Mouse (Mus musculus): ENCODE measurements around the gene Rpp30.

The Rpp30 gene

GRCm38 (mm10) chr19:36083262-36084225 is at the start of gene Rpp30:
TSS of gene Rpp30 (plus strand) at chr19:36083716.
- peak; percentile 48 to 81 for DNase-seq (ENCODE audit: low spot score in 2 of 2)

- no peak for DNase-seq (ENCODE audit: low spot score in 2 of 2)
Observed at GRCm38 (mm10) chr19:36046046-36046445, 37.5 kb upstream of the Rpp30 start.

DNA sequence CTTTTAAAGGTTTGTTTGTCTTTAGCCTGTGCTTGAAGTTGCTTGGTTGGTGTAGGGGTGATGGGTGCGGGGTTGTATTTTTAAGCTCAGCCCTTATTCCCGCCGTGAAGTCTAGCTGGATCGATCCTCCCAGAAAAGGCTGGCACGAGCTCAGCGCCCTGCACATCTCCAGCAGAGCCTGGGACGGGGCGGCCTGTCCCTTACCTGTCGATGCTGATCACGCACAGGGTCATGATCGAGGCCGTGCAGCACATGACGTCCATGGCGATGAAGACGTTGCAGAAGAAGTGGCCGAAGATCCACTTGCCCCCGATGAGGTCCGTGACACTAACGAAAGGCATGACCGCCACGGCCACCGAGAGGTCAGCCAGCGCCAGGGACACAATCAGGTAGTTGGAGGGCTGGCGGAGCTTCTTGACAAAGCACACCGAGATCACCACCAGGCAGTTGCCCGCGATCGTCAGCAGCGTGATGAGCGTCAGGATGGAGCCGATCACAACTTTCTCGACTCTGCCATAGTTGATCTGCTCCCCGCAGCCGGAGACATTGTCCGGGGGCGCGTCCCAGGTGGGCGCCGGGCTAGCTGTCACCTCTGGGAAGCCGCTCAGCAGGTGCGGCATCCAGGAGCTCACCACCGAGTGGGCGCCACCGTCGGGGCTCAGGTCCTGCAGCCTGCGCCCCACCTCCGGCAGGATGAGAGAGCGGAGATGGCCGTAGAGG is 26.9 kb upstream of the Rpp30 start:
- DNase-seq (ENCODE audit: low spot score in 2 of 2) = peak in 1 of 2 experiments; percentile 22

GRCm38 (mm10) chr19:36057231-36057811 is 26.2 kb upstream of the Rpp30 start, which contains the start of gene Htr7:
TSS of gene Htr7 (minus strand) at chr19:36057507.
- peak; percentile 25 to 57 for DNase-seq (ENCODE audit: low spot score in 2 of 2)

GRCm38 (mm10) chr19:36062801-36063529 is 20.6 kb upstream of the Rpp30 start:
- no peak for DNase-seq (ENCODE audit: low spot score in 2 of 2)

DNA sequence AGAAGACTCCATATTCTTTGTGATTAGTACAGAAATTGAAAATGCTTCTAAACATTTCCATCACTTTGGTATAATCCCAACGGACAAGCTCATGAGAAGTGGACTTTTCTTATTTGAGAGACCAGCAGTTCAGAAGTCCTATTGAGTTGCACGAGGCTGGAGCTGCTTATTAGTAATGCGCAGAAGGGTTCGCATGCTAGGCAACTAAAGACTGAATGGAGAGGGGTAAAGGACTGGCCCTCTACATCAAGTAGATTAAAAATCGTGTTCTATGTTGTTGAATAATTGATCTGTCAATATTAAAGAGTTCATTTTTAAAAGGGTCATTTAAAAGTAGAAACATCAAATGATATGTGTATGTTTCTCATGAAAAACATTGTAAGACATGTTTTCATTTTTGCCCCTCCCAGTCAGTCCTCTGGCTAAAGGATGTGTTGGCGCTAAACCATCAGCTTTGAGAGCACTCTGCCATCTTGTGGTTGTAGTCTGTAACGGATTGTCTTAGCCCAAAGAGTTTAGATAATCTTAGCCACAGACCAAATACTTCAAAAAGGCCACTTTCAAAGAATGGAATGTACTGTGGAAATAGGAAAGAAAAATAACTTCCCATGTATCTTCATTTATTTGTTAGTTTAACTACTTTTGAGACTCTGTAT is 782 bp upstream of the Rpp30 start:
- DNase-seq (ENCODE audit: low spot score in 2 of 2) = peak in 1 of 2 experiments; percentile 30

DNA sequence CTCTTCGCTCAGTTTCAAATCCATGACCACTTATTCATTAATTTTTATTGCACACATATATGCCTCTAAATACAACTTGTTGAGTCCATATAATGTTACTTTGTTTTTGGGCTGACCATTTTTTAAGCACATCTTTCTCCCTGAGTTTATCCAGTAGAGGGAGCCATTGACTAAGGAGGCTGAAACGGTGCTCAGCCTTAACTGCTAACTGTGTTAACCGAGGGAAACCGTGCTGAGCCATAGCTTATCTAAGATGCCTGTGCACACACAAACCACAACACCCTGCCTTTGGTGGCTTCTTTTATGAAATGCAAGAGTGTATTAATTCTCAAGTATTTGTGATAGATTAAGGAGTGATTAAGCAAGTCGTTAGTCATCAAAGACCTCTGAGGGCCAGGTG is 7.3 kb downstream of the Rpp30 start:
- DNase-seq (ENCODE audit: low spot score in 2 of 2) = no peak

- no peak for DNase-seq (ENCODE audit: low spot score in 2 of 2)
Observed at GRCm38 (mm10) chr19:36097194-36097593, 13.7 kb downstream of the Rpp30 start.

GRCm38 (mm10) chr19:36098265-36098664 is 14.7 kb downstream of the Rpp30 start:
- DNase-seq (ENCODE audit: low spot score in 2 of 2) = no peak

DNA sequence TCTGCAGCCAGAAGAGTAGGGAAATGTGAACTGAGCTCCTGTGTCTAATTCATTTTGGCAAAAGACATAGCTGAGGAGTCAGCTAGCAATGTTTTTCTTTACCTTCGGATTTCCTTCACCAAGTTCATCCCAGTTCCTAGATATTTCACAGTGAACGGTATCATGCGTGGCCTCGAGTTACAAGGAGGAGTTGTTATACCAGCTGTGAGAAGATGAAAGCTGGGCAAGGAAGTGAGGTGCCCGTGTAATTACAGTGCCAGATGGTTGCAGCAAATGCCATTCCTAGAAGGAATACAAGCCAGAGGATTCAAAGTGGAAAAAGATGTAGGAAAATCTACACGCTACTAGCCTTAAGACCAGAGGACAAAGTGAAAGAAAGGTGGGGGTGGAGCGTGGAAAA is 15.4 kb downstream of the Rpp30 start:
- DNase-seq (ENCODE audit: low spot score in 2 of 2) = no peak

DNA sequence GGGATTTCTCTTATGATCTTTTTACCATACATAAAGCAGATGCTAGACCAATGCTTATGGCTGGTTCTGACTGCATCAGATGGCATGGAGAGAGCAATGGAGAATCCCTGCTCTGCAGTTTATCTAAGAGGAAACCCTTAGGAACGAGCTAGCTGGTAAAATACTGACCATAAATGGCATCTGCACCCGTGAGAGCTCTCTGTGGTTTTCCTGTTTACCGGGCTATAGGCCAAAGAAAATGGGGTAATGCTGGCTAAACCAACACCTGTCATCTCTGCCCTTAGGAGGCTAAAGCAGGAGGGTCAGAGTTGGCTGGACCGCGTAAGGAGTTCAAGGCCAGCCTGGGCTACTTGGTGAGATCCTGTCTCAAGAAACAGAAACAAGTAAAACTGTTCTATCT is 20.4 kb downstream of the Rpp30 start:
- no peak for DNase-seq (ENCODE audit: low spot score in 2 of 2)

- no peak for DNase-seq (ENCODE audit: low spot score in 2 of 2)
Observed at GRCm38 (mm10) chr19:36109318-36109944, 25.9 kb downstream of the Rpp30 start.

- no peak for DNase-seq (ENCODE audit: low spot score in 2 of 2)
Observed at GRCm38 (mm10) chr19:36110465-36110864, 26.9 kb downstream of the Rpp30 start.

GRCm38 (mm10) chr19:36111054-36111895 is 27.8 kb downstream of the Rpp30 start:
- DNase-seq (ENCODE audit: low spot score in 2 of 2) = no peak

- DNase-seq (ENCODE audit: low spot score in 2 of 2) = no peak
Observed at GRCm38 (mm10) chr19:36112007-36112406, 28.5 kb downstream of the Rpp30 start.

- DNase-seq (ENCODE audit: low spot score in 2 of 2) = no peak
Observed at GRCm38 (mm10) chr19:36116185-36116584, 32.7 kb downstream of the Rpp30 start.

DNA sequence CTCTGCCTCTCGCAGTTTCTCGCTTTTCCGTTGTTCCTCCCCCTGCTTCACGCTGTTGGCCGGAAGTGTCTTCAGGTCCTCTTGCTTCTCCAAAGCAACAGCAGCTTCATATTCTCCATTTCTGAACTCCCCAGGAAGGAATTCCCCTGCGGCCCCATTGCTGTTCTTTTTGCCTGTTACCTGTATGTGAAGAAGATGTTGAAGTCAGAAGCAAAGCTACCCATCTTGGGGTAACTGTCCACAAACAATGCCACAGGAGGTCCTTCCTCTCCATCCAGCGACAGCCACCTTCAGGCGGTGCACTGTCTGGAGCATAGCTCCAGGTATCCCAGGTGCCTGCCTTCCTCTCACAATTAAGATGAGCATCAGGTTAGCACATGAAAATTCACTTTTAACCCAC is 35.7 kb downstream of the Rpp30 start:
- DNase-seq (ENCODE audit: low spot score in 2 of 2) = no peak

DNA sequence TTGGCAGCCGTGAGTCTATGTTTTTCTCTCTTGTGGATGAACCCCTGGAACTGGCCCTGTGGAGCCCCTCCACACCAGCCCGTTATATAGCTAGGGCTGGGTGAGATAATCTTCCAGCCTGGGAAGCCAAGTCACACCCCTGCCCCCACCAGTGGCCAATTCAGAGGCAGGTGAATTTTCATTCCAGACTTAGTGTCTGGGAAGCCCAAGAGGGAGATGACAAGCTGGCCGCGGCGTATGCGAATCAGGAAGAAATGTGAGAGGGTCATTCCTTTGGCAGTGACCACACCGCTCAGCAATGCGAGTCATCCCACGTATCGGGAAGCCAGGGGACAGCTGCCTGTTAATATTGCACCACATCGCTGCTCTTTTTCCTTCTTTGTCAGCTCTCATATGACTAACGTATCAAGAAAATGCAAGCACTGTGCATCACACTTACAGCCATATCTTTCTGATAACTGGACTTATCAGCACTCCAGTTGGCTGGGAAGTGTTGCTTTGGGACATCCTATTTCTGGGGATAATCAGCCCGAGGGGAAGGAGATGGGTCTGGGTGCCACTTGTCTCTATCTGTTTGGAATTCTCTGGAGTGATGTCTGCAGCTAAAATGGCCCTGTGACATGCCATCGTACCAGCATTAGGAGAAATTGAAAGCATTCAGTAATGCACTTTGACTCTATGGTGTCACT is 36.4 kb downstream of the Rpp30 start, which contains the start of gene Ankrd1:
Gene Ankrd1 (minus strand): TSS at position 317 of the 689 bp plus-strand sequence.
- no peak for DNase-seq (ENCODE audit: low spot score in 2 of 2)

GRCm38 (mm10) chr19:36124203-36124602 is 40.7 kb downstream of the Rpp30 start:
- DNase-seq (ENCODE audit: low spot score in 2 of 2) = no peak

All from cerebellum, postnatal 4 days (tissue).